Mouse (Mus musculus) embryonic facial prominence, embryonic 12.5 days (tissue): Measurements from ENCODE around the gene Bag6. TPM values are rescaled to one million over a fixed set of nuclear protein-coding genes. Genes with fewer than 3 reads are reported as not detected.

Experiments used
- ATAC-seq: fragments of 200-750 bp; cut with Nextera tagmentation; 2 replicates; pipeline ENCODE4 v1.8.0; 2017; ENCODE audit not compliant: insufficient number of reproducible peaks, insufficient read depth, low FRiP score, low TSS enrichment
- H3K27ac ChIP-seq: fragments of 300-500 bp; sonication (generic); 2 replicates; pipeline ENCODE4 v1.5.1; 2016; ENCODE audit warnings: mild to moderate bottlenecking
- H3K27me3 ChIP-seq: fragments of 300-500 bp; sonication (generic); 2 replicates; pipeline ENCODE4 v1.6.1; 2016; ENCODE audit warnings: mild to moderate bottlenecking, moderate library complexity
- H3K36me3 ChIP-seq: fragments of 300-500 bp; sonication (generic); 2 replicates; pipeline ENCODE4 v1.6.1; 2016; ENCODE audit warnings: mild to moderate bottlenecking
- H3K4me1 ChIP-seq: fragments of 300-500 bp; sonication (generic); 2 replicates; pipeline ENCODE4 v1.6.1; 2016
- H3K4me2 ChIP-seq: fragments of 300-500 bp; sonication (generic); replicated peaks from 2 replicates; pipeline ENCODE4 v1.6.1; 2016; ENCODE audit warnings: mild to moderate bottlenecking, moderate library complexity
- H3K4me3 ChIP-seq: fragments of 300-500 bp; sonication (generic); 2 replicates; pipeline ENCODE4 v1.5.1; 2016; ENCODE audit warnings: mild to moderate bottlenecking
- H3K9ac ChIP-seq: fragments of 300-500 bp; sonication (generic); 2 replicates; pipeline ENCODE4 v1.6.1; 2016; ENCODE audit warnings: mild to moderate bottlenecking, moderate library complexity
- H3K9me3 ChIP-seq: fragments of 300-500 bp; sonication (generic); 2 replicates; pipeline ENCODE4 v1.6.1; 2016; ENCODE audit warnings: mild to moderate bottlenecking, moderate library complexity
- WGBS: fragments of 180-500 bp; shearing (Covaris S2); methylation state at CpG from one replicate; pipeline ENCODE4 v1.1.7; 2016; 5-methylcytosine and 5-hydroxymethylcytosine counted together
- polyA plus RNA-seq: library from polyadenylated mRNA; unstranded; fragments of >200 nt; fragmentation: Nextera tagmentation; extraction: Ambion mirVana; gene quantifications from 2 replicates; pipeline ENCODE4 v1.2.1, GENCODE M21; 2016

The Bag6 gene
- polyA plus RNA-seq, 1 experiment from 2014 or later: 74.0 TPM

DNA sequence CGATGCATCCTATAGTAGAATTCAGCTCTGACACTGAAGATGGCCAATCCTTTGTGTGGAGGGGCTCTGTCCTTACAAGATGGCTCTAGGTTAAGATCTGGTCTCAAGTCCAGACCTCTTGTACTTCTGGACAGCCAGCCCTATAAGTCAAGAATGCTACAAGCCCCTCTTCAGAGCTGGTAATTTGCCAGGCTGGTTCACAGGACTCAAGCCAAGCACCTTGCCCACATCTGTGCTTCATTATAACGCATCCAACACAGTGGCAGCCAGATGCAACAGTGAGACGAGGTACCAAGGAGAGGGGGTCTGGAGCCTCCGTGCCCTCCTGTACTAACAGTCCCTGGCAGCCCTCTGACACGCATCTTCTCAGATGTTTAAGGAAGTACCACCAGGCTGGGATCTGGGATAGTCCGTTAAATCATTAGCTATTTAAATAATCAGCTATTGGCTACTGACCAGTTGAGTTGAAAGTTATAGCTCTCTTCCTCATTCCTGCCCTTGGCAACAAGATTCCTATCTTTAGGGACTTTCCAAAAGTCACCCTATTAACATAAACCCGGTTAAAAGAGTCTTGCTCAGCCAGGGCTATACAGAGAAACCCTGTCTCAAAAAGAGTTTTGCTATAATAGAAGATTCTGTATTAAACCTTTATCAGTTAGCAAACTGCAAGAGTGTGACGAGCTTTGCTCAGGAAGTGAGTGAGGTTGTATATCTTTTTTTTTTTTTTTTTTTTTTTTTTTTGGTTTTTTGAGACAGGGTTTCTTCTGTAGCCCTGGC, 39.4 kb downstream of the Bag6 start:
- no peak for ATAC-seq
- Histone ChIP-seq H3K4me1 (no peaks in the 10 kb centered on the region), H3K4me2 (no peak overlapping the region), H3K9me3 (no peaks in the 10 kb centered on the region), H3K36me3 (no peaks in the 10 kb centered on the region), H3K27me3 (no peaks in the 10 kb centered on the region), H3K4me3 (no peak overlapping the region), H3K9ac (0 out of 2 replicates have a peak overlapping the region, but pooled peaks have one; percentile 24), H3K27ac (no peak overlapping the region)
- 52% methylated on average over 8 of the region's 8 CpGs for WGBS

GRCm38 (mm10) chr17:35175382-35175781, 40.4 kb downstream of the Bag6 start:
- Histone ChIP-seq H3K36me3 (no peaks in the 10 kb centered on the region), H3K4me1 (no peaks in the 10 kb centered on the region), H3K4me2 (no peak overlapping the region), H3K4me3 (no peak overlapping the region), H3K27ac (no peak overlapping the region), H3K9me3 (no peaks in the 10 kb centered on the region), H3K27me3 (no peaks in the 10 kb centered on the region), H3K9ac (no peak overlapping the region)
- no peak for ATAC-seq
- WGBS: 77% methylated on average over 6 of the region's 6 CpGs

DNA sequence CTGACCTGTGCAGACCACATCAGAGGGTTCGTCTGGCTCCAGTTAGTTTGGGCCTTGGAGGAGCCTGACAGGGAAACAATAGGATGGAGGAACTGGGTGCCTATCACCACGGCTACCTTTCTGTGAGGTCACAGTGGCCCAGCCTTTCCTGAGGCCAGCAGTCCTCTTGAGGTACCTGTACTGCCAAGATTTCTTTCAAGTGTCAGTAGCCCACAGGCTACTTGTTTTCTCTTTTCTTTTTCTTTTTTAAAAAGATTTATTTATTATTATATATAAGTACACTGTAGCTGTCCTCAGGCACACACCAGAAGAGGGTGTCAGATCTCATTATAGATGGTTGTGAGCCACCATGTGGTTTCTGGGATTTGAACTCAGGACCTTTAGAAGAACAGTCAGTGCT, 41.0 kb downstream of the Bag6 start, which contains the start of gene Aif1:
Gene Aif1, minus strand, starts transcription at position 101 of the 400 bp plus-strand sequence.
- Histone ChIP-seq H3K9me3 (no peaks in the 10 kb centered on the region), H3K27me3 (no peaks in the 10 kb centered on the region), H3K4me3 (no peak within 1 kb of the TSS), H3K4me1 (no peaks in the 10 kb centered on the region), H3K36me3 (no peaks in the 10 kb centered on the region), H3K27ac (no peak within 1 kb of the TSS), H3K4me2 (no peak within 1 kb of the TSS), H3K9ac (no peak within 1 kb of the TSS)
- 33% methylated on average over 2 of the region's 2 CpGs for WGBS
- ATAC-seq: no peak

GRCm38 (mm10) chr17:35178528-35178927, 43.5 kb downstream of the Bag6 start:
- Histone ChIP-seq H3K4me2 (no peak overlapping the region), H3K27me3 (no peaks in the 10 kb centered on the region), H3K27ac (no peak overlapping the region), H3K36me3 (no peaks in the 10 kb centered on the region), H3K4me1 (no peaks in the 10 kb centered on the region), H3K9me3 (no peaks in the 10 kb centered on the region), H3K4me3 (no peak overlapping the region), H3K9ac (no peak overlapping the region)
- 10% methylated on average over 5 of the region's 5 CpGs for WGBS
- peak; percentile 43; the same call in 1 of the 2 replicates for ATAC-seq

- no peak overlapping the region for H3K27ac ChIP-seq
- H3K4me2 ChIP-seq: no peak overlapping the region
- H3K4me1 ChIP-seq: no peaks in the 10 kb centered on the region
- no peak overlapping the region for H3K4me3 ChIP-seq
- 89% methylated on average over 5 of the region's 5 CpGs for WGBS
- no peaks in the 10 kb centered on the region for H3K36me3 ChIP-seq
- H3K27me3 ChIP-seq: no peaks in the 10 kb centered on the region
- no peaks in the 10 kb centered on the region for H3K9me3 ChIP-seq
- H3K9ac ChIP-seq: no peak overlapping the region
- ATAC-seq: no peak
These were observed 45.1 kb downstream of the Bag6 start for GRCm38 (mm10) chr17:35180093-35180492.

GRCm38 (mm10) chr17:35185639-35186611, 50.9 kb downstream of the Bag6 start:
- H3K27me3 ChIP-seq: no peaks in the 10 kb centered on the region
- H3K4me1 ChIP-seq: peaks cover 7% of the 10 kb centered on the region
- 0 out of 2 replicates have a peak, but pooled peaks have one; percentile 29 for ATAC-seq
- H3K9me3 ChIP-seq: no peaks in the 10 kb centered on the region
- H3K4me3 ChIP-seq: peak overlapping the region; percentile 37
- H3K27ac ChIP-seq: peak overlapping the region; percentile 77
- 3% methylated on average over 17 of the region's 18 CpGs for WGBS
- H3K4me2 ChIP-seq: peak overlapping the region; percentile 55
- no peaks in the 10 kb centered on the region for H3K36me3 ChIP-seq
- peak overlapping the region; percentile 38; the same call in 1 of the 2 replicates for H3K9ac ChIP-seq

DNA sequence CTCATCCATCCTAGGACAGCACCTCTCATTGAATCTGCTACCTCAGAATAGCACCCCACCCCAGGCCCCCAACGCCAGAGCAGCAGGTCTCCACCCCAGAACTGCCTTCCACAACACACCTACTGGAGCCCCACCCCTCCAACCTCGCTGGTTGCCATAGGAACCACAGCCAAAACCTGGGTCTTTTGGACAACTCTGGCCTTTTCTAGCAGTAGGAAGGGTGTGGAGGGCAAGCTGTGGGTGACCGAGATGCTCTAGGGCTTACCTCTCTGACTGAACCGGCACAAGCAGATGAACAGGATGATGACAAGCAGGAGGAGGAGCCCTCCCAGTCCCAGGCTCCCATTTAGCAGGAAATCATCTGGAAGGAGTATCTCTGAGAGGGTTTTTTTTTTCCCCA, 51.7 kb downstream of the Bag6 start:
- Histone ChIP-seq H3K4me2 (peak overlapping the region; percentile 55), H3K4me1 (peaks cover 7% of the 10 kb centered on the region), H3K36me3 (no peaks in the 10 kb centered on the region), H3K27me3 (no peaks in the 10 kb centered on the region), H3K4me3 (peak overlapping the region; percentile 37), H3K27ac (peak overlapping the region; percentile 77), H3K9me3 (no peaks in the 10 kb centered on the region), H3K9ac (no peak overlapping the region)
- no peak for ATAC-seq
- 2% methylated on average over 4 of the region's 4 CpGs for WGBS

DNA sequence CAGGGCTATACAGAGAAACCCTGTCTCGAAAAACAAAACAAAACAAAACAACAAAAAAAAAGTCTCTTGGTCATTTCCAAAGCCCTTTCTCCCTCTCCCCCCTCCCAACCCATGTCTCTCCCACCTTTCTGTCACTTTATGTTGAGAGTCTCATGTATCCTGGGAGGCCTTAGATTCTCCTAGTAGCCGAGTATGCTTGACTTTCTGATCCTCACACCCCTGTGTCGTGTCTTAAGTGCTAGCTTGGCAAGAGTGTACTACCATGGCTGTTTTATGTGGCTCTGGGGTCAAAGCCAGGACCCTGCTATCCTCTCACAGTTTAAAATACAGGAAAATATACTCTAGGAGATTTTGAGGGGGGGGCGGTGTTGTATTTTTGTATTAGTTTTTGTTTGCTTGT, 52.4 kb downstream of the Bag6 start:
- WGBS: 73% methylated on average over 4 of the region's 4 CpGs

DNA sequence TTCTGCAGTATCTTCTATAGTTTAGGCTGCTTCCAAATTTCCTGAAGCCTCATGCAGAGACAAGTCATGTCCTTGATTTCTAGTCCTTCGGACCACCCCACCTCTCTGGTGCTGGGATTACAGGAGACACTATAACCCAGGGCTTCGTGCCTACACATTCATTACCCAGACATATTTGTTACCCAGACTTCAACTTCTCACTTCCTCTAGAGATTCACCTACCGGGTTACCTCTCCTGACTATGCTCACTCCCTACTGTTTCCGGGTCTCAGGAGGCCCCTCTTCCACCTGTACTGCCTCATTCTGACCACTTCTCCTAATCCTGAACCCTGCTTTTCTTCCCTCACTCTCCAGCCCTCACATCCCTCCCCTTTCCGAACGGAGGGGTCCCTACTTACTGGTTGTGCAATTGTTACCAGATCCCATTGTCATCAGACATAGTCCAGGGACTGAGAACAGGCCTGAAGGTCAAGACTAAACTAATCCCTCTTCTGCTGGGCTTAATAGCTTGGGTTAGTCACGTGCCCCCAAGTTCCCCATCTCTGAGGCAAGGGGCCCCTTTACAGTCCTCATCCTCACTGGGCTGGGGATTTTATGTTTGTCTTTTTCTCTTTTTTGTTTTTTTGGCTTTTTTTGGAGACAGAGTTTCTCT, 53.1 kb downstream of the Bag6 start, which contains the start of gene Lst1:
Gene Lst1, minus strand, starts transcription at position 481 of the 652 bp plus-strand sequence.
- Histone ChIP-seq H3K36me3 (no peaks in the 10 kb centered on the region), H3K4me3 (no peak within 1 kb of the TSS), H3K27ac (no peak within 1 kb of the TSS), H3K9me3 (no peaks in the 10 kb centered on the region), H3K4me2 (no peak within 1 kb of the TSS), H3K9ac (no peak within 1 kb of the TSS), H3K27me3 (no peaks in the 10 kb centered on the region), H3K4me1 (peaks cover 7% of the 10 kb centered on the region)
- 71% methylated on average over 7 of the region's 7 CpGs for WGBS
- ATAC-seq: no peak

More for the DNA sequence above, 52.4 kb downstream of the Bag6 start:
- Histone ChIP-seq H3K9ac (no peak overlapping the region), H3K9me3 (no peaks in the 10 kb centered on the region), H3K4me3 (no peak overlapping the region), H3K36me3 (no peaks in the 10 kb centered on the region), H3K4me2 (no peak overlapping the region), H3K27ac (no peak overlapping the region), H3K4me1 (peaks cover 7% of the 10 kb centered on the region), H3K27me3 (no peaks in the 10 kb centered on the region)
- no peak for ATAC-seq

GRCm38 (mm10) chr17:35189186-35189585, 54.2 kb downstream of the Bag6 start:
- no peak for ATAC-seq
- peaks cover 11% of the 10 kb centered on the region for H3K27me3 ChIP-seq
- H3K4me1 ChIP-seq: peaks cover 7% of the 10 kb centered on the region
- H3K36me3 ChIP-seq: no peaks in the 10 kb centered on the region
- no peaks in the 10 kb centered on the region for H3K9me3 ChIP-seq
- H3K4me3 ChIP-seq: no peak overlapping the region
- WGBS: 54% methylated on average over 1 of the region's 1 CpGs
- no peak overlapping the region for H3K4me2 ChIP-seq
- no peak overlapping the region for H3K27ac ChIP-seq
- no peak overlapping the region for H3K9ac ChIP-seq

DNA sequence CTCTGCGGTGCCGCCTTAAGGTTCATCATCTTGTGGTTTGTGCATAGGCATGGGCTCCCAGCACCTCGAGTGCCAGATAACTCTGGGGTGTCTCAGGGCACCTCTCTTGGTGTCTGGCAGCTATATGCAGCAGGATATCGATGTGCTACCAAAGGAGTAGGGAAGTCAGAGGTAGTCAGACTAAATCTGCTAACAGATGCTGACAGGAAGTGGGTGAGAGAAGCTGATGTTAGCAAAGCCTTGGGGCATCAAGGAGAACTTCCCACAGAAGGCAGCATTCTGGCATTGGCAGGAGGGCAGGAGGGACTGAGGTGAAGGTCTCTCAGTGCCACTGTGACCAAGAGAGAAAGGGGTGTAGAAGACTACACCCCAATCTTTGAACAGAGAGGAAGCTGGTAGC, 55.1 kb downstream of the Bag6 start:
- H3K4me1 ChIP-seq: peaks cover 12% of the 10 kb centered on the region
- no peak overlapping the region for H3K27ac ChIP-seq
- peaks cover 20% of the 10 kb centered on the region for H3K27me3 ChIP-seq
- 75% methylated on average over 4 of the region's 4 CpGs for WGBS
- H3K9me3 ChIP-seq: no peaks in the 10 kb centered on the region
- no peak overlapping the region for H3K9ac ChIP-seq
- no peak overlapping the region for H3K4me2 ChIP-seq
- ATAC-seq: no peak
- no peaks in the 10 kb centered on the region for H3K36me3 ChIP-seq
- H3K4me3 ChIP-seq: no peak overlapping the region
